Mouse (Mus musculus): ENCODE results near the gene Foxp4. TPM values are rescaled to one million over a fixed set of nuclear protein-coding genes. Genes with fewer than 3 reads are reported as not detected.

Gene Foxp4
- total and polyA plus RNA-seq, 3 experiments = 3.3 to 41.7 (median 9.9) TPM

DNA sequence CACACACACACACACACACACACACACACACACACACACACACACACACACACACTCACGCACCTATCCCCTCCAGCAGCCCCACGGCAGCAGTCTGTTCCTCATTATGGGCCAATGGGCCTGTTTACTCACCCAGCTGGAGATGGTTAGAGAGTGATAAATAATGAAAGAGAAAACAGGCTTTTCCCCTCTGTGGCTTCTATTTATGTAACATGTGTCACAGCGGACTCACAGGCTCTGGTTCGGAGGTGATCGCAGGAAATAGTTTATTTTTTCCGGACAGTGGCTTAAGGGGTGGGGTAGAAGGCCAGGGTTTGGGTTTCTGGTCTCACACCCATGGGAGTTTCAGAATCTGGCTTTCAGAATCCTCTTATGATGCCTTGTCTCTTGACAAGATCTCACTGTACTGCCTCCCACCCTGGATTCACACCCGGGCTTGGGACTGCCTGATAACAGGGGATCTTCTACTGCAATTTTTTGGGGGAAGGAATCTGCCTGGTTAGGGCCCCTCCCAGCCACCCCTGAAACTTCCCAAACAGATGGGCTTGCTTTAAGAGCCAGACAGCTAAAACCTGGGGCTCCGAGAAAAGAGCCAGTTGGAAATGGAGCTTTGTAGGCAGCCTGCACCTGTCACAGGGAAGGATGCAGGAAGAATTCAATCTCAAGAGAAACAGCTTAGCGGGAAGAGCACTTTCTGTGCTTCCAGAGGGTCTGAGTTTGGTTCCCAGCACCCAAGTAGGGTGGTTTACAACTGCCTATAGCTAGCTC lies 18.8 kb upstream of the Foxp4 start (continued):
- no peak for TF ChIP-seq E2F4 (IDR thresholded peaks at IDR 0.05; ENCODE audit: insufficient replicate concordance, low read depth, low read length)
- TF ChIP-seq EP300 (IDR thresholded peaks at IDR 0.05; ENCODE audit: low read length) = peak; percentile 80
- TF ChIP-seq CHD2 (IDR thresholded peaks at IDR 0.05; ENCODE audit: low read length) = no peak
- peak; percentile 80 for TF ChIP-seq TCF12 (IDR thresholded peaks at IDR 0.05; ENCODE audit: low read depth, low read length)
- no peak for TF ChIP-seq NRF1 (IDR thresholded peaks at IDR 0.05; ENCODE audit: low read depth, low read length)
- TF ChIP-seq ELF1 (IDR thresholded peaks at IDR 0.05; ENCODE audit: low read depth, low read length) = no peak

DNA sequence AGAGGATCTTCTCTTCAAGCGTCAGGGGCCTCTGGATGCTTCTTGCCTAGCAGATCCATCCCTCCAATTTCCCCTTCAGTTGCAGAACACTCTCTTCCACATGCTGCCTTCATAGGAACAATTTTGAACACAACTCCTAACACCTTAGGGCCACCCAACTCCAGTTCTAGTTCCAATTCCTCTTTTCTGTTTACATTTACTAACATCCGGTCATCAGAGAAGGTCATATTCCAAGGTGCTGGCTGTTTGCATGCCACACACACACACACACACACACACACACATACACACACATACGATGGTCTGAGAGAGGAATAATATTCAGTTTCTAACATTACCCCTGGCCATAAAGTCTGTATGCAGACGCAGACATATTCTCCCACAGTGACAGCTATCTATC lies 17.6 kb upstream of the Foxp4 start:
- in situ Hi-C loops (cut with MboI; ENCODE audit: low pct_ligation_motif_present, low pct_unique_long_range_greater_than_20kb, low sequenced_read_pairs) = no loop called here
- Histone ChIP-seq H3K79me2 (replicated peaks; ENCODE audit: control insufficient read depth, extremely low read depth, insufficient read depth, poor library complexity, severe bottlenecking) (no peaks in the 10 kb centered on the region), H3K27me3 (replicated peaks) (no peaks in the 10 kb centered on the region), H3K4me1 (ENCODE audit: control insufficient read depth in 1 of 2, insufficient read depth in 2 of 2) (peaks cover 15 to 51% of the 10 kb centered on the region in 2 experiments), H3K9me3 (replicated peaks; ENCODE audit: low read length) (no peaks in the 10 kb centered on the region), H3K4me2 (ENCODE audit: insufficient read depth, low read depth, poor library complexity, severe bottlenecking) (no peak overlapping the region), H3K4me3 (replicated peaks in 1 of 3; ENCODE audit: low read depth in 2 of 3, low read length in 2 of 3, poor library complexity in 1 of 3) (no peak overlapping the region), H3K36me3 (replicated peaks in 1 of 2; ENCODE audit: control insufficient read depth in 1 of 2, insufficient read depth in 1 of 2, low read length in 1 of 2) (no peaks in the 10 kb centered on the region), H3K9ac (ENCODE audit: insufficient read depth, low read depth) (no peak overlapping the region), H3K27ac (ENCODE audit: insufficient read depth, low read depth) (no peak overlapping the region)
- DNase-seq (ENCODE audit: extremely low read depth) = no peak
- dilution Hi-C loops (cut with MboI; ENCODE audit: extremely low pct_ligation_motif_present, extremely low pct_unique_long_range_greater_than_20kb, low sequenced_read_pairs) = no loop called here
- no peak for TF ChIP-seq EP300 (IDR thresholded peaks at IDR 0.05; ENCODE audit: low read length)

DNA sequence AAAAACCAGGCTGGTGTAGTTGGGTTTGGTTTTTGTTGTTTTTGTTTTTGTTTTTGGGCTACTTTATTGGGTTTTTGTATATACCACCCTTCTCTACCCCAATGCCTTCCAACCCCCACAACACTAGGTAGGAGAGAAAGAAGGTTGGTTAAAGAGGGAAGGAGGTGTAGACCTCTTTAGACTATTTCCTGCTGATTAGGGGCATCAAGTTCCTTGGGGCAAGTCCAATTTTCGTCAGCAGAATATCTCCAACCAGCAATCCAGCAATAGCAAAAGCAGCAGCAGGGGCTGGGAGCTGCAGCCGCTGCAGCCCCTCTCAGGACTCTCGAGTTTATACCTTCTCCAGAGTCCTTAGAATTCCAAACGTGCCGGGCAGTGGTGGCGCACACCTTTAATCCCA lies 14.4 kb upstream of the Foxp4 start:
- Histone ChIP-seq H3K27ac (ENCODE audit: insufficient read depth, low read depth) (no peak overlapping the region), H3K27me3 (replicated peaks) (no peaks in the 10 kb centered on the region), H3K4me2 (ENCODE audit: insufficient read depth, low read depth, poor library complexity, severe bottlenecking) (no peak overlapping the region), H3K4me3 (replicated peaks in 1 of 3; ENCODE audit: low read depth in 2 of 3, low read length in 2 of 3, poor library complexity in 1 of 3) (no peak overlapping the region), H3K79me2 (replicated peaks; ENCODE audit: control insufficient read depth, extremely low read depth, insufficient read depth, poor library complexity, severe bottlenecking) (no peaks in the 10 kb centered on the region), H3K9ac (ENCODE audit: insufficient read depth, low read depth) (no peak overlapping the region), H3K36me3 (replicated peaks in 1 of 2; ENCODE audit: control insufficient read depth in 1 of 2, insufficient read depth in 1 of 2, low read length in 1 of 2) (peaks cover 0 to 7% of the 10 kb centered on the region in 2 experiments), H3K4me1 (ENCODE audit: control insufficient read depth in 1 of 2, insufficient read depth in 2 of 2) (peaks cover 11 to 41% of the 10 kb centered on the region in 2 experiments), H3K9me3 (replicated peaks; ENCODE audit: low read length) (peaks cover 3% of the 10 kb centered on the region)
- no peak for DNase-seq (ENCODE audit: extremely low read depth)
- dilution Hi-C loops (cut with MboI; ENCODE audit: extremely low pct_ligation_motif_present, extremely low pct_unique_long_range_greater_than_20kb, low sequenced_read_pairs) = no loop called here
- TF ChIP-seq KAT2A (IDR thresholded peaks at IDR 0.05; ENCODE audit: insufficient replicate concordance, low read length) = no peak
- no peak for TF ChIP-seq USF1 (IDR thresholded peaks at IDR 0.05; ENCODE audit: low read depth, low read length)
- TF ChIP-seq TCF12 (IDR thresholded peaks at IDR 0.05; ENCODE audit: low read depth, low read length) = no peak
- no peak for TF ChIP-seq USF2 (conservative IDR thresholded peaks at IDR 0.05; ENCODE audit: low read depth, low read length)
- TF ChIP-seq CHD2 (IDR thresholded peaks at IDR 0.05; ENCODE audit: low read length) = no peak
- TF ChIP-seq UBTF (IDR thresholded peaks at IDR 0.05; ENCODE audit: low read depth, low read length) = no peak
- in situ Hi-C loops (cut with MboI; ENCODE audit: low pct_ligation_motif_present, low pct_unique_long_range_greater_than_20kb, low sequenced_read_pairs) = no loop called here
